Mouse (Mus musculus): ENCODE measurements around the gene 4932415D10Rik. TPM values are rescaled to one million over a fixed set of nuclear protein-coding genes. Genes with fewer than 3 reads are reported as not detected.

Gene 4932415D10Rik
- not detected for total RNA-seq (2023)

DNA sequence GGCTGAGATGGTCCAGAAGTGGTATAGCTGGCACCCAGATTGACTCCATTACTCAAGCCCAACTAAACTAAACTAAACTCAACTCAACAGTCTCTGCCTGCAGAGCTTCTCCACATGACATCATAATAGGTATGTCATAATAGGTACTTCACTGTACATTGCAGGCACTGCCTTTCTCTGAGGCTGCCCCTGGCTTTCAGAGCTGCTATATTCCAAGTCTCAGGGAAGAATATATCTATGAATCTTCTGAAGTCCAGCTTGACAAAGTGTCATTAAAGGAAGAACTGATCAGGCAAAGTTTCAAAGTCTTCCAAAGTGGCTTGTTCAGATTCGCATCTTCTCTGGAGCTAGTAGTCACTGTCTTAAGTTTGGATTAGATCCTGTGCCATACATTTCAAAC lies at the start of gene 4932415D10Rik:
Gene 4932415D10Rik, minus strand, starts transcription at position 101 of the 400 bp plus-strand sequence.

GRCm38 (mm10) chr10:82354083-82355010 lies 38.0 kb upstream of the 4932415D10Rik start, which contains the start of gene Gm4924:
Gm4924 (plus strand) TSS chr10:82354255.

DNA sequence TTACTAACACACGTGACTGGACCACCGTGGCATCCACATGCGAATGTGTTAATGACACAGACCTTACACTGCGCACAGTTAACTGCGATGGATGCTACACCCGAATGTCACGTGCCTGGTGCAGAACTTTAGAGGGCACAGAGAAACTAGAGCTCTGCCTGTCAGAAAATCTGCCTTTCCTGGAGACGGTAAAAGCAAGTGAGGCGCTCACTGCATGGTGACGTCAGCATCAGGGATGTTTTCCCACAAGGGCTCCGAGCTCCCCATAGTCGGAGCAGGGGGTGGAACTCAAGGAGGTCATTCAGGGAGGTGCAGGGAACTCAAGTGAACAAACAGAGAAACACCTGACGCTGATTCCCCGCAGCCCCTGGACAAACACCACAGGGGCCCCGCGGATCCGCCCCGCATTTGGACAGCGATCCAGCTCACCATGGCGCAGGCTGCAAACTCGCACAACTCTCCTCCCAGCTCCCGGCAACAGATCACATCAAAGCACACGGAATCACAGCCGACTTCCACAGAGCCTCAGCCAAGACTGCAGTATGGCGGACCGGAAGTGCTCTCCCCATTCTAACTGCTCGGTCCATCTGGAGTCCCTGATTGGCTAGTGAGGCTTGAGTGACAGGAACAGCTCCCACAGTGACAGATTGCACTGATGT lies 75.5 kb downstream of the 4932415D10Rik start, which contains the start of gene Zfp938:
Gene Zfp938, minus strand, starts transcription at position 539 of the 659 bp plus-strand sequence.

Other genes with a start within 250 kb of the 4932415D10Rik start
- 5.5 TPM for gene BC024063, start 233.2 kb downstream of the 4932415D10Rik start, total RNA-seq (2023)
- 5.0 TPM for gene AU041133, start 188.6 kb downstream of the 4932415D10Rik start, total RNA-seq (2023)
- 6.3 TPM for gene Zfp938, start 75.3 kb downstream of the 4932415D10Rik start, total RNA-seq (2023)
- gene Gm4924, start 37.7 kb upstream of the 4932415D10Rik start, total RNA-seq (2023) = 4.3 TPM
- not detected for gene Gm1553, start 176.0 kb upstream of the 4932415D10Rik start, total RNA-seq (2023)